Comparison of ENCODE assay signal across 26 mouse cellular contexts in genomic region chrX:100594791-100595190, GRCm38 (mm10). TPM values are rescaled to one million over a fixed set of nuclear protein-coding genes. Genes with fewer than 3 reads are reported as not detected.
"Had no signal": no experiment of that assay in that cellular context is flagged by ENCODE, and none has a peak within 500 bp of the region (broad histone marks: within the 10 kb centered on the region; RNA-seq: fewer than 3 reads in every experiment).

P2ry4 (minus strand) TSS chrX:100594869.

- H3K27ac ChIP-seq: lung, embryonic 15.5 days; macrophage; midbrain, embryonic 10.5 days; midbrain, embryonic 12.5 days; neural tube, embryonic 13.5 days; neural tube, embryonic 15.5 days had no signal

- H3K9ac ChIP-seq: lung, embryonic 15.5 days; midbrain, embryonic 12.5 days; neural tube, embryonic 13.5 days; neural tube, embryonic 15.5 days had no signal

- H3K4me2 ChIP-seq: lung, embryonic 15.5 days; midbrain, embryonic 12.5 days; neural tube, embryonic 13.5 days; neural tube, embryonic 15.5 days had no signal

- H3K4me1 ChIP-seq: lung, embryonic 15.5 days; midbrain, embryonic 10.5 days; midbrain, embryonic 12.5 days; neural tube, embryonic 13.5 days; neural tube, embryonic 15.5 days had no signal

- H3K9me3 ChIP-seq: lung, embryonic 15.5 days; midbrain, embryonic 10.5 days; midbrain, embryonic 12.5 days; neural tube, embryonic 13.5 days; neural tube, embryonic 15.5 days had no signal

- ATAC-seq: lung, postnatal 0 days; midbrain, embryonic 16.5 days had no signal

- H3K36me3 ChIP-seq: lung, embryonic 15.5 days; midbrain, embryonic 10.5 days; midbrain, embryonic 12.5 days; neural tube, embryonic 13.5 days; neural tube, embryonic 15.5 days had no signal

- H3K4me3 ChIP-seq: lung, embryonic 15.5 days; midbrain, embryonic 10.5 days; midbrain, embryonic 12.5 days; myocyte; neural tube, embryonic 13.5 days; neural tube, embryonic 15.5 days had no signal

- DNase-seq: lung, adult 2 months; lung, postnatal 14 days; lung, postnatal 36 days; midbrain, embryonic 14.5 days; retina, postnatal 1 day; right cerebral cortex, adult 18-20 months; right cerebral cortex, postnatal 25 days; right cerebral cortex, postnatal 4 days; spleen, adult 18-20 months; thymus, adult 18-20 months; thymus, postnatal 14 days; thymus, postnatal 4 days had no signal

RNA-seq across cellular contexts. Expression of gene P2ry4, which starts in this region (rescaled TPM):
- total RNA-seq: megakaryocyte, adult 5-6 weeks; megakaryocyte-erythroid progenitor cell, adult 5-6 weeks had no signal
- polyA plus RNA-seq: lung, embryonic 15.5 days; lung, postnatal 0 days; macrophage; midbrain, embryonic 10.5 days; midbrain, embryonic 12.5 days; midbrain, embryonic 14.5 days; midbrain, embryonic 16.5 days; myocyte; neural tube, embryonic 11.5 days; neural tube, embryonic 13.5 days; neural tube, embryonic 15.5 days; stomach, embryonic 14.5 days; thymus, postnatal 0 days had no signal
